Mouse (Mus musculus): ENCODE results near the gene Gm21800. TPM values are rescaled to one million over a fixed set of nuclear protein-coding genes. Genes with fewer than 3 reads are reported as not detected.

Gm21800 gene
- not detected in 2 replicates for polyA plus RNA-seq (2021; fragmentation: Nextera tagmentation)
- long read RNA-seq, experiment 1, result 0 reads
- long read RNA-seq, experiment 2, result 0 reads

GRCm38 (mm10) chrY:41406198-41406597 is at the start of gene Gm21800:
TSS of gene Gm21800 (plus strand) at chrY:41406498.

